25 mouse cellular contexts compared by ENCODE assay signal in the genomic region with DNA sequence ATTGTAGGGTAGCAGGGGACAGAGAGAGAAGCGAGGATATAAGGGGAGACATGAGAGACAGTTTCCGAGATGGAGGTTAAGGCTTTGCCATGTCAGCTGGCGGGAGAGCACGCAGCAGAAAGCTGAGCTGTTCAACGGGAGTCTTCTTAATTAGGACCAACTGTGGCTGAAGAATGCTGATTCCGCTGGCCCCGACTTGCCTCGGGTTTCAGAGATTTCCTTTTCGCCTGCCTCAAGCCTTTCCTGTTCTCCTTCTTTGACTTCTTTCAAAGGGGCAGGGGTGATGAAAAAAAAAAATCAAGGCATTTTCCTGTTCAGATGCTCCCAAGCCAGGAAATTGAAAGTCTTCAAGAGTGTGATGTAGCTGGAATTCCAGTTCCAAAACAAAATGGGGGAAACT. TPM values are rescaled to one million over a fixed set of nuclear protein-coding genes. Genes with fewer than 3 reads are reported as not detected.
DNase-seq lines count a peak whose midpoint lies in the region; ATAC-seq and TF ChIP-seq lines count a peak whose summit lies in the region.
"Had no signal": no experiment of that assay in that cellular context is flagged by ENCODE, and none has a peak within 500 bp of the region (broad histone marks: within the 10 kb centered on the region; RNA-seq: fewer than 3 reads in every experiment).

No protein-coding gene starts in this region.

- no peak for TF ChIP-seq CTCF in kidney, adult 2 months (conservative IDR thresholded peaks at IDR 0.05; ENCODE audit: insufficient read depth, insufficient read length, low read depth, low read length)

- no peak for ATAC-seq in heart, embryonic 12.5 days (ENCODE audit: insufficient number of reproducible peaks, low FRiP score)
- ATAC-seq in heart, embryonic 11.5 days (replicated peaks; ENCODE audit: insufficient number of reproducible peaks, low FRiP score, low TSS enrichment) = no peak
- ATAC-seq in embryonic facial prominence, embryonic 13.5 days (ENCODE audit: insufficient number of reproducible peaks, insufficient read depth, low FRiP score, low TSS enrichment, low read depth) = no peak
- ATAC-seq: CD4-positive, CD25-positive, alpha-beta regulatory T cell, adult 4 months; forebrain, embryonic 15.5 days; midbrain, embryonic 15.5 days had no signal

- DNase-seq in embryo, embryonic 10.5 days (ENCODE audit: low spot score) = peak; percentile 75
- peak; percentile 64 for DNase-seq in limb, embryonic 10.5 days (ENCODE audit: low spot score)
- DNase-seq in lung, postnatal 36 days = no peak
- DNase-seq in kidney, adult 2 months = no peak
- no peak for DNase-seq in ovary, adult 18-20 months (ENCODE audit: low spot score)
- DNase-seq: adrenal gland, postnatal 25 days; cerebellum, adult 9-10 months; heart, postnatal 4 days; kidney, adult 11 months; kidney, postnatal 4 days; layer of hippocampus, adult 9-11 months; liver, embryonic 13.5 days; lung, adult 2 months; right cerebral cortex, adult 18-20 months; thymus, adult 18-20 months; thymus, postnatal 36 days had no signal

- no peak overlapping the region for H3K9ac ChIP-seq in heart, embryonic 12.5 days
- no peak overlapping the region for H3K9ac ChIP-seq in heart, embryonic 11.5 days (ENCODE audit: low read depth, low read length)
- no peak overlapping the region for H3K9ac ChIP-seq in embryonic facial prominence, embryonic 13.5 days
- H3K9ac ChIP-seq: forebrain, embryonic 15.5 days; liver, embryonic 13.5 days; midbrain, embryonic 15.5 days; neural tube, embryonic 13.5 days had no signal

- no peak overlapping the region for H3K4me3 ChIP-seq in heart, embryonic 12.5 days
- no peak overlapping the region for H3K4me3 ChIP-seq in heart, embryonic 11.5 days (ENCODE audit: low read depth, low read length)
- H3K4me3 ChIP-seq in embryonic facial prominence, embryonic 13.5 days = no peak overlapping the region; the same call in 1 of the 2 replicates
- peak overlapping the region; percentile 13; the same call in 1 of the 2 replicates for H3K4me3 ChIP-seq in limb, embryonic 10.5 days
- H3K4me3 ChIP-seq in kidney, adult 2 months (ENCODE audit: insufficient read depth, low read depth, low read length) = no peak overlapping the region
- H3K4me3 ChIP-seq: forebrain, embryonic 15.5 days; left cerebral cortex, adult 2 months; liver, embryonic 13.5 days; megakaryocyte, embryonic 14.5 days; midbrain, embryonic 15.5 days; neural tube, embryonic 13.5 days had no signal

- H3K4me2 ChIP-seq in heart, embryonic 12.5 days = no peak overlapping the region
- H3K4me2 ChIP-seq in heart, embryonic 11.5 days = no peak overlapping the region
- peak overlapping the region; percentile 42 for H3K4me2 ChIP-seq in embryonic facial prominence, embryonic 13.5 days
- H3K4me2 ChIP-seq: forebrain, embryonic 15.5 days; liver, embryonic 13.5 days; midbrain, embryonic 15.5 days; neural tube, embryonic 13.5 days had no signal

- TF ChIP-seq POLR2A in kidney, adult 2 months (IDR thresholded peaks at IDR 0.05; ENCODE audit: low read depth, low read length) = no peak

- WGBS in heart, embryonic 12.5 days = 54% methylated on average over 9 of the region's 9 CpGs
- 48% methylated on average over 9 of the region's 9 CpGs for WGBS in heart, embryonic 11.5 days (ENCODE audit: insufficient replicate concordance)
- 3% methylated on average over 9 of the region's 9 CpGs for WGBS in embryonic facial prominence, embryonic 13.5 days
- 3% methylated on average over 9 of the region's 9 CpGs for whole genome bisulfite sequencing in limb, embryonic 10.5 days
- WGBS in kidney, adult 2 months = 60% methylated on average over 9 of the region's 9 CpGs

- H3K4me1 ChIP-seq in heart, embryonic 12.5 days (replicated peaks) = peaks cover 60% of the 10 kb centered on the region
- peaks cover 32% of the 10 kb centered on the region for H3K4me1 ChIP-seq in heart, embryonic 11.5 days (ENCODE audit: control insufficient read depth, insufficient read depth, low read length)
- peaks cover 47% of the 10 kb centered on the region for H3K4me1 ChIP-seq in embryonic facial prominence, embryonic 13.5 days
- H3K4me1 ChIP-seq in limb, embryonic 10.5 days = peaks cover 74% of the 10 kb centered on the region
- no peaks in the 10 kb centered on the region for H3K4me1 ChIP-seq in kidney, adult 2 months (ENCODE audit: control insufficient read depth, insufficient read depth, low read length)
- H3K4me1 ChIP-seq: liver, embryonic 13.5 days had no signal

- no peaks in the 10 kb centered on the region for H3K27me3 ChIP-seq in heart, embryonic 12.5 days (replicated peaks)
- no peaks in the 10 kb centered on the region for H3K27me3 ChIP-seq in heart, embryonic 11.5 days (ENCODE audit: control insufficient read depth, insufficient read depth, low read length)
- H3K27me3 ChIP-seq in embryonic facial prominence, embryonic 13.5 days = no peaks in the 10 kb centered on the region
- no peaks in the 10 kb centered on the region for H3K27me3 ChIP-seq in limb, embryonic 10.5 days (ENCODE audit: low read depth, poor library complexity, severe bottlenecking)
- H3K27me3 ChIP-seq in kidney, adult 2 months (replicated peaks; ENCODE audit: control insufficient read depth, insufficient read depth, low read length) = no peaks in the 10 kb centered on the region
- H3K27me3 ChIP-seq: forebrain, embryonic 15.5 days; liver, embryonic 13.5 days; megakaryocyte, embryonic 14.5 days; midbrain, embryonic 15.5 days; neural tube, embryonic 13.5 days had no signal

- no peaks in the 10 kb centered on the region for H3K9me3 ChIP-seq in heart, embryonic 12.5 days (replicated peaks)
- no peaks in the 10 kb centered on the region for H3K9me3 ChIP-seq in heart, embryonic 11.5 days (replicated peaks; ENCODE audit: control insufficient read depth, low read length)
- no peaks in the 10 kb centered on the region for H3K9me3 ChIP-seq in embryonic facial prominence, embryonic 13.5 days
- H3K9me3 ChIP-seq in limb, embryonic 10.5 days (replicated peaks) = no peaks in the 10 kb centered on the region
- H3K9me3 ChIP-seq: forebrain, embryonic 15.5 days; liver, embryonic 13.5 days; midbrain, embryonic 15.5 days; neural tube, embryonic 13.5 days had no signal

- H3K36me3 ChIP-seq in heart, embryonic 12.5 days = peaks cover 20% of the 10 kb centered on the region
- H3K36me3 ChIP-seq in heart, embryonic 11.5 days (ENCODE audit: control insufficient read depth, insufficient read depth, low read length) = peaks cover 5% of the 10 kb centered on the region; the same call in 1 of the 2 replicates
- no peaks in the 10 kb centered on the region for H3K36me3 ChIP-seq in embryonic facial prominence, embryonic 13.5 days
- peaks cover 2% of the 10 kb centered on the region; the same call in 1 of the 2 replicates for H3K36me3 ChIP-seq in limb, embryonic 10.5 days
- H3K36me3 ChIP-seq in kidney, adult 2 months (ENCODE audit: control insufficient read depth, insufficient read depth, low read length) = no peaks in the 10 kb centered on the region
- H3K36me3 ChIP-seq: forebrain, embryonic 15.5 days; liver, embryonic 13.5 days; midbrain, embryonic 15.5 days had no signal

- H3K27ac ChIP-seq in heart, embryonic 12.5 days (ENCODE audit: poor library complexity, severe bottlenecking) = 0 out of 2 replicates have a peak overlapping the region, but pooled peaks have one; percentile 12
- no peak overlapping the region for H3K27ac ChIP-seq in heart, embryonic 11.5 days (ENCODE audit: low read depth, low read length)
- H3K27ac ChIP-seq in embryonic facial prominence, embryonic 13.5 days = peak overlapping the region; percentile 57
- H3K27ac ChIP-seq in limb, embryonic 10.5 days = peak overlapping the region; percentile 77
- H3K27ac ChIP-seq in kidney, adult 2 months (ENCODE audit: insufficient read depth, low read depth, low read length) = no peak overlapping the region
- H3K27ac ChIP-seq: forebrain, embryonic 15.5 days; left cerebral cortex, adult 2 months; liver, embryonic 13.5 days; midbrain, embryonic 15.5 days; neural tube, embryonic 13.5 days had no signal

RNA-seq across cellular contexts. Expression of a gene that starts 58.6 kb away (rescaled TPM):
- 106 and 107 TPM in 2 replicates for polyA plus RNA-seq in heart, embryonic 12.5 days (2016; fragmentation: Nextera tagmentation; extraction: Ambion mirVana)
- 111 and 132 TPM in 2 replicates for polyA plus RNA-seq in heart, embryonic 11.5 days (2014; fragmentation: Nextera tagmentation; extraction: Ambion mirVana)
- 139 and 147 TPM in 2 replicates for polyA plus RNA-seq in embryonic facial prominence, embryonic 13.5 days (2015; fragmentation: Nextera tagmentation; extraction: Ambion mirVana)
- 195 and 209 TPM in 2 replicates for polyA plus RNA-seq in limb, embryonic 10.5 days (2016; fragmentation: Nextera tagmentation; extraction: Ambion mirVana)
- 58.3 and 73.9 TPM in 2 replicates for polyA plus RNA-seq in kidney, adult 2 months (2012; rRNA removed)

Comparison
In these comparisons a context has a peak if more than half of its experiments do, and no peak if none do; other contexts are left out.
1. H3K27ac ChIP-seq: peak in heart, embryonic 12.5 days (single experiment), embryonic facial prominence, embryonic 13.5 days (single experiment) and limb, embryonic 10.5 days (single experiment); none in heart, embryonic 11.5 days (single experiment) and kidney, adult 2 months (single experiment).
2. DNase-seq: peak in embryo, embryonic 10.5 days (single experiment) and limb, embryonic 10.5 days (single experiment); none in lung, postnatal 36 days (single experiment), kidney, adult 2 months (single experiment) and ovary, adult 18-20 months (single experiment).